Mouse (Mus musculus): ENCODE results near the gene Ccnt1. TPM values are rescaled to one million over a fixed set of nuclear protein-coding genes. Genes with fewer than 3 reads are reported as not detected.
"Not testable (repeated sequence)": the region's sequence is repeated elsewhere in the genome, so short reads cannot be mapped to it uniquely, and the experiment has no call there.

Gene Ccnt1
- total RNA-seq, 1 experiment from 2014 or later = 123 TPM

- no peak for ATAC-seq (ENCODE audit: extremely low read depth, insufficient number of reproducible peaks, low FRiP score, poor library complexity, severe bottlenecking)
These were observed 29.4 kb upstream of the Ccnt1 start for GRCm38 (mm10) chr15:98600036-98600709.

GRCm38 (mm10) chr15:98596609-98597008, 25.9 kb upstream of the Ccnt1 start:
- no peak for ATAC-seq (ENCODE audit: extremely low read depth, insufficient number of reproducible peaks, low FRiP score, poor library complexity, severe bottlenecking)

DNA sequence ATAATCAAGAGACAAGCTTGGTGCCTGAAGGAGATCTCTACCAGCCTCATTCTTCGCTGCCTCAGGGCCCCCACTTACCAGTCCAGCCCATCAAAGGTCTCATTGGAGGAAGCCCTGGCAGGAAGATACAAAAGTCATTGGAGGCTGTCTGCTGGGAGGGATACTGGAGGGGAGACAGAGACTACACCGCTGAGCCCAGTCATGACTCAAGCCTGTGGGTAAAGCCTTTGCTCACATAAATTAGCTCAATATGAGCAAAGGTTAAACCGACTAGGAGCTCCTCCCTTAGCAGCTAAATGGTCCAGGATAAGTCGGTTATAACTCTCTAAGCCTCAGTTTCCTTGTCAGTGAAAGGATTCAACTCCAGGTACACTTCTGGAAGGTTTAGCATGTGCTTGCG, 24.3 kb upstream of the Ccnt1 start:
- no peak for ATAC-seq (ENCODE audit: extremely low read depth, insufficient number of reproducible peaks, low FRiP score, poor library complexity, severe bottlenecking)

GRCm38 (mm10) chr15:98594193-98594592, 23.5 kb upstream of the Ccnt1 start:
- no peak for ATAC-seq (ENCODE audit: extremely low read depth, insufficient number of reproducible peaks, low FRiP score, poor library complexity, severe bottlenecking)

GRCm38 (mm10) chr15:98591396-98591795, 20.7 kb upstream of the Ccnt1 start:
- ATAC-seq (ENCODE audit: extremely low read depth, insufficient number of reproducible peaks, low FRiP score, poor library complexity, severe bottlenecking) = no peak

- no peak for ATAC-seq (ENCODE audit: extremely low read depth, insufficient number of reproducible peaks, low FRiP score, poor library complexity, severe bottlenecking)
These were observed 19.1 kb upstream of the Ccnt1 start for GRCm38 (mm10) chr15:98589640-98590336.

DNA sequence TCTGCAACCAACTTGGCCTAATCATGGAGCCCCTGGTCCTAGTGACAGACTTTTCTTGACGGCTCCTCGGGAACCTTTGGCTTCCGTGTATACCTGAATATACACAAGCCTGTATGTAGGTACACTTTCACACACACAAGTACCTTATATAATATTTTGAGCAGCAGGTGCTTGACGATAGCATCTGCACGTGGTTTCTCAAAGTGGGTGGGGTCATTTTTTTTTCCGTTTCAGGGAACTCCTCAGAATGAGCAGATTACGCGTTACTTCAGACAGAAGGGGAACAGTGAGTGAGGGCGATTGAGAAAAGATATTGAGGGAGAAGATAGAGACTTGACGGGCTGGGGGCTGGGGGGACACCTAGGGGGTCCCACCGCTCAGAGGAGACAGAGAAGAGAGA, 17.0 kb upstream of the Ccnt1 start:
- ATAC-seq (ENCODE audit: extremely low read depth, insufficient number of reproducible peaks, low FRiP score, poor library complexity, severe bottlenecking) = no peak

DNA sequence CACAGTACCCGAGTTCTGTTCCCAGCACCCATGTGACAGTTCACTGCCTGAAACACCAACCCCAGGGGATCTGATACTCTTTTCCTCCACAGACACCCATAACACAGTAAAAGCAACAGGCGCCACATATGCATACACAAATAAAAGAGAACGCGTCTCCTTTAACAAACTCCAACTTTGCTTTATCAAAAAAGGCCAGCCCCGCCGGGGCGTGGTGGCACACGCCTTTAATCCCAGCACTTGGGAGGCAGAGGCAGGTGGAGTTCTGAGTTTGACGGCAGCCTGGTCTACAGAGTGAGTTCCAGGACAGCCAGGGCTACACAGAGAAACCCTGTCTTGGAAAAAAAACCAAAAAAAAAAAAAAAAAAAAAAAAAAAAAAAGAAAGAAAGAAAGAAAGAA, 15.4 kb upstream of the Ccnt1 start:
- not testable (repeated sequence) for ATAC-seq (ENCODE audit: extremely low read depth, insufficient number of reproducible peaks, low FRiP score, poor library complexity, severe bottlenecking)

GRCm38 (mm10) chr15:98585421-98585820, 14.7 kb upstream of the Ccnt1 start:
- ATAC-seq (ENCODE audit: extremely low read depth, insufficient number of reproducible peaks, low FRiP score, poor library complexity, severe bottlenecking) = no peak

DNA sequence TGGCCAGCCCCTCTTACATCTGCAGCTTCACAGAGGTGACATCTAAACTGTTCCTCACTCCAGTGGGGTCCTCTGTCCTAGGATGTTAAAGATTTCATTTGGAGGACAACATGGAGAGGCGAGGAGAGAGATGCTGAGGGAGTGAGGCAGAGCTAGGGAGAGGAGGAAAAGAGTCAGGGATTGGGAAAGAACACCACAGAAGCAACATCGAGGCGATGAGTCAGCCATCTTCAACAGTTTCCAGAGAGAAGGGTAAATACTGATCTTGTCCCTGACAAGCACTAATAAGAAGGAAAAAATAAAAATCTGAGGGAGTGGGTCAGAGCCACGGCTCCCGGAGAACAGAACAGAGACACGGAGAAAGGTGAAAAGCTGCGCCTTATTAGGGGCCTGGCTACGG, 12.3 kb upstream of the Ccnt1 start:
- ATAC-seq (ENCODE audit: extremely low read depth, insufficient number of reproducible peaks, low FRiP score, poor library complexity, severe bottlenecking) = no peak

- no peak for ATAC-seq (ENCODE audit: extremely low read depth, insufficient number of reproducible peaks, low FRiP score, poor library complexity, severe bottlenecking)
These were observed 11.7 kb upstream of the Ccnt1 start for GRCm38 (mm10) chr15:98582410-98582809.

GRCm38 (mm10) chr15:98579795-98580464, 9.2 kb upstream of the Ccnt1 start:
- ATAC-seq (ENCODE audit: extremely low read depth, insufficient number of reproducible peaks, low FRiP score, poor library complexity, severe bottlenecking) = peak; percentile 64; the same call in 1 of the 2 replicates

DNA sequence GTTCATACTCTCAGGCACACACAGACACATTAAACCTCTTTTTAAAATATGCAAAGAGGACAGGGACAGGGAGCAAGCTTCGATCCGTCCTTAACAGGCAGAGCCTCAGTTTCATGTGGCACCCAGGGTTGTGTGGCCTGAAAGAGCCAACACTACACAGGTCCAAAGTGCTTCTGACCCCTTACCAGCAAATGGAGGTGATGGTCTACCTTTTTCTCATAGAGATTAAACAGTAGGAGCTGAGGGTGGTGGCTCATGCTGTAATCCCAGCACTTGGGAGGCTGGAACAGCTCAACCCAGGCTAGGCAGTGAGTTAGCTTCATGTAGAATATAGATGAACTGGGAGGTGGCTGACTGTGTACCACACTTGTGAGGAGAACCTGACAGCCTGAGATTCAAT, 8.6 kb upstream of the Ccnt1 start:
- no peak for ATAC-seq (ENCODE audit: extremely low read depth, insufficient number of reproducible peaks, low FRiP score, poor library complexity, severe bottlenecking)

DNA sequence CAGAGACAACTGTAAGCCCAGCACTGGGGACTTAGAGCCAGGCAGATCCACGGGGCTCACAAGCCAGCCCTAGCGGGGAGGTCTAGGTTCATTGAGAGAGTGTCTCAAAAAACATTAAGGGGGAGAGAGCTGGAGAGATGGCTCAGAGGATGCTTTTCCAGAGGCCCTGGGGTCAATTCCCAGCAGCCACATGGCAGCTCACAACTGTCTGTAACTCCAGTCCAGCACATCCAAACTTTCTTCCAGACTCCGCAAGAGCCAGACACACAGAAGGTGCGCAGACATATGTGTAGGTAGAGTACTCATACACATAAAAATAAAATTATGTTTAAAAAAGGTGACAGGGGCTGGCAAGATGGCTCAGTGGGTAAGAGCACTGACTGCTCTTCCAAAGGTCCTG, 2.6 kb upstream of the Ccnt1 start:
- ATAC-seq (ENCODE audit: extremely low read depth, insufficient number of reproducible peaks, low FRiP score, poor library complexity, severe bottlenecking) = no peak

DNA sequence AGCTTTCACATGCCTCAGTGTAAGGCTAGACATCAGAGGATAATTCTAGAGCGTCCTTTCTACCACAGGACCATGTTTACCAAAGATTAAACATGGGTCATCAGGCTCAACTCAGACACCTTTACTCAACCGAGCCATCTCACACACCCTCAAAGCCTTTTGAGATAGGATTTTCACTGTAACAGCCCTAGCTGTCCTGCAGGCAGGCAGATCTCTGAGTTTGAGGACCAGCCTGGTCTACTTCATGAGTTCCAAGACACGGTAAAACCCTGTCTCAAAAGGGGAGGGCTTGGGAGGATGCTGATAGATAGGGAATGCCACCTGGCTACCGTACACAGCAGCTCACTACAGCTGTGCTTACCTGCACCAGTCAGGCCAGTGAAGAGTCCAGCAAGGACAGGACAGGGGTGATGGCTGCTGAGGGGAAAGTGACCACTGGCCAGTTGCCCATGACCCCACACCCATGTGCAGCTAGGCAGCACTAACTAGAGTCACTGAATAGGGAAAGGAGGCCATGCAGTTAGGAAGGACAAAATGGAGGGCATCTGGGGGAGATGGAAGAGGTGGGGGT, 843 bp downstream of the Ccnt1 start:
- ATAC-seq (ENCODE audit: extremely low read depth, insufficient number of reproducible peaks, low FRiP score, poor library complexity, severe bottlenecking) = no peak

DNA sequence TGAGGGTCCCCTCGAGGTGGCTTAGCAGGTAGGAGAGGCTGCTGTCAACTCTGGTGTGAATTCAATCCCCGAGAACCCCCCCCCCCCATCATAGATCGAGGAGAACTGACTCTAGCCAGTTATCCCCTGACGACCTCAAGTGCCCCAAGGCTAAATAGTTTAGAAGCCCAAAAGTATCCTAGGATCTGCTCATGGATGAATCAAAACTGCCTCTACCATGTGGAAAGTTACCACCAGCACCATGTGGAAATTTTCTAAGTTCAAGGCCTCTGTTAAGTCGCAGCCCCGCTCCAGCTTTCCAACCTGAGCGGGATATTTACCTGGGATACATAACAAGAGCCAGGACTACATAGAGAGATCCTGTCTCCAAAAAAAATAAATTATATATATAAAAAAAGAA, 1.5 kb downstream of the Ccnt1 start:
- ATAC-seq (ENCODE audit: extremely low read depth, insufficient number of reproducible peaks, low FRiP score, poor library complexity, severe bottlenecking) = no peak

GRCm38 (mm10) chr15:98568256-98569033, 2.3 kb downstream of the Ccnt1 start:
- ATAC-seq (ENCODE audit: extremely low read depth, insufficient number of reproducible peaks, low FRiP score, poor library complexity, severe bottlenecking) = no peak

GRCm38 (mm10) chr15:98567278-98568134, 3.2 kb downstream of the Ccnt1 start:
- peak; percentile 91 for ATAC-seq (ENCODE audit: extremely low read depth, insufficient number of reproducible peaks, low FRiP score, poor library complexity, severe bottlenecking)
